Mouse (Mus musculus) cortical plate, adult 2 months (tissue): Measurements from ENCODE around the gene D17H6S53E. TPM values are rescaled to one million over a fixed set of nuclear protein-coding genes. Genes with fewer than 3 reads are reported as not detected.

Source experiments
- H3K27ac ChIP-seq: fragments of 200-500 bp; 2 replicates; pipeline ENCODE4 v1.5.1; 2012; ENCODE audit warnings: low read length, control low read depth, inconsistent platforms; ENCODE audit not compliant: insufficient read depth
- H3K4me1 ChIP-seq: fragments of 200-500 bp; 2 replicates; pipeline ENCODE4 v1.6.1; 2011; ENCODE audit warnings: low read length; ENCODE audit not compliant: control insufficient read depth, insufficient read depth
- H3K4me3 ChIP-seq: fragments of 200-500 bp; 2 replicates; pipeline ENCODE4 v1.5.1; 2011; ENCODE audit warnings: mild to moderate bottlenecking, low read length, control low read depth; ENCODE audit not compliant: insufficient read depth
- CTCF ChIP-seq: fragments of 200-500 bp; IDR thresholded peaks from 2 replicates; pipeline ENCODE4 v1.5.1; 2011; ENCODE audit warnings: mild to moderate bottlenecking, control low read depth, low read length; ENCODE audit not compliant: insufficient read depth; ENCODE audit errors: extremely low read depth
- POLR2A ChIP-seq: fragments of 200-500 bp; IDR thresholded peaks from 2 replicates; pipeline ENCODE4 v1.6.1; 2011; ENCODE audit warnings: mild to moderate bottlenecking, low read length, control low read depth; ENCODE audit not compliant: insufficient read depth; ENCODE audit errors: extremely low read depth
- polyA plus RNA-seq: library from polyadenylated mRNA; depleted of rRNA; stranded (reverse); fragments of >200 nt; gene quantifications from 2 replicates; pipeline ENCODE4 v1.2.3, GENCODE M21; 2012

The D17H6S53E gene
- polyA plus RNA-seq, 1 experiment: 9.6 TPM

- H3K4me3 ChIP-seq: no peak within 1 kb of the TSS
- TF ChIP-seq CTCF (no peak), POLR2A (no peak)
- no peak within 1 kb of the TSS for H3K27ac ChIP-seq
- peaks cover 1% of the 10 kb centered on the region; the same call in 1 of the 2 replicates for H3K4me1 ChIP-seq
Observed at GRCm38 (mm10) chr17:35131500-35132173, 5.5 kb downstream of the D17H6S53E start, which contains the start of gene Apom. Apom (minus strand) TSS chr17:35132050.

GRCm38 (mm10) chr17:35132174-35132560 is 6.0 kb downstream of the D17H6S53E start:
- TF ChIP-seq CTCF: no peak
- TF ChIP-seq POLR2A: no peak
- Histone ChIP-seq H3K27ac (no peak overlapping the region), H3K4me3 (no peak overlapping the region), H3K4me1 (peaks cover 1% of the 10 kb centered on the region; the same call in 1 of the 2 replicates)

GRCm38 (mm10) chr17:35133517-35133916 is 7.3 kb downstream of the D17H6S53E start:
- no peak for TF ChIP-seq CTCF
- Histone ChIP-seq H3K4me3 (no peak overlapping the region), H3K4me1 (no peaks in the 10 kb centered on the region; the same call in 1 of the 2 replicates), H3K27ac (no peak overlapping the region)

- TF ChIP-seq CTCF (no peak), POLR2A (peak; percentile 66; the same call in 1 of the 2 replicates)
- H3K4me1 ChIP-seq: no peaks in the 10 kb centered on the region; the same call in 1 of the 2 replicates
Observed at GRCm38 (mm10) chr17:35134801-35135590, 8.8 kb downstream of the D17H6S53E start, which contains the start of gene Bag6. Bag6 (plus strand) TSS chr17:35135178.

GRCm38 (mm10) chr17:35135591-35136320 is 9.6 kb downstream of the D17H6S53E start:
- Histone ChIP-seq H3K27ac (peak overlapping the region; percentile 93), H3K4me1 (no peaks in the 10 kb centered on the region; the same call in 1 of the 2 replicates), H3K4me3 (peak overlapping the region; percentile 81)
- no peak for TF ChIP-seq CTCF
- TF ChIP-seq POLR2A: no peak; the same call in 1 of the 2 replicates

More at GRCm38 (mm10) chr17:35134801-35135590, 8.8 kb downstream of the D17H6S53E start, which contains the start of gene Bag6:
- H3K4me3 ChIP-seq: peak within 1 kb of the TSS; percentile 81
- peak within 1 kb of the TSS; percentile 93 for H3K27ac ChIP-seq

- no peaks in the 10 kb centered on the region; the same call in 1 of the 2 replicates for H3K4me1 ChIP-seq
- TF ChIP-seq CTCF: no peak
- no peak for TF ChIP-seq POLR2A
- H3K27ac ChIP-seq: no peak overlapping the region
- no peak overlapping the region for H3K4me3 ChIP-seq
Observed at GRCm38 (mm10) chr17:35139269-35139668, 13.1 kb downstream of the D17H6S53E start.

- H3K4me3 ChIP-seq: no peak overlapping the region
- TF ChIP-seq POLR2A: no peak
- no peak for TF ChIP-seq CTCF
- H3K4me1 ChIP-seq: no peaks in the 10 kb centered on the region; the same call in 1 of the 2 replicates
- no peak overlapping the region for H3K27ac ChIP-seq
Observed at GRCm38 (mm10) chr17:35140490-35140996, 14.4 kb downstream of the D17H6S53E start.

- H3K4me3 ChIP-seq: no peak overlapping the region
- no peak overlapping the region for H3K27ac ChIP-seq
- no peak for TF ChIP-seq CTCF
- no peaks in the 10 kb centered on the region for H3K4me1 ChIP-seq
Observed at GRCm38 (mm10) chr17:35141971-35142370, 15.8 kb downstream of the D17H6S53E start.

- TF ChIP-seq POLR2A (no peak), CTCF (no peak)
- no peak overlapping the region for H3K27ac ChIP-seq
- no peak overlapping the region for H3K4me3 ChIP-seq
- no peaks in the 10 kb centered on the region for H3K4me1 ChIP-seq
Observed at GRCm38 (mm10) chr17:35146139-35146538, 20.0 kb downstream of the D17H6S53E start.
